Mouse (Mus musculus) forebrain, embryonic 14.5 days (tissue): Measurements from ENCODE around the gene Odf3. TPM values are rescaled to one million over a fixed set of nuclear protein-coding genes. Genes with fewer than 3 reads are reported as not detected.

ENCODE experiments used
- ATAC-seq: fragments of 200-750 bp; cut with Nextera tagmentation; 2 replicates; pipeline ENCODE4 v1.8.0; 2017; ENCODE audit warnings: mild to moderate bottlenecking, moderate library complexity
- DNase-seq: peaks from one replicate; pipeline ENCODE4 v3.0.0-alpha.2; 2015; ENCODE audit warnings: low spot score
- H3K27ac ChIP-seq: fragments of 300-500 bp; sonication (generic); 2 replicates; pipeline ENCODE4 v1.5.1; 2014; ENCODE audit warnings: low read depth, mild to moderate bottlenecking, control low read depth, low read length, moderate library complexity
- H3K27me3 ChIP-seq: fragments of 300-500 bp; sonication (generic); replicated peaks from 2 replicates; pipeline ENCODE4 v1.6.1; 2014; ENCODE audit warnings: low read length, control low read depth, mixed read lengths; ENCODE audit not compliant: control insufficient read depth, insufficient read depth
- H3K36me3 ChIP-seq: fragments of 300-500 bp; sonication (generic); 2 replicates; pipeline ENCODE4 v1.6.1; 2014; ENCODE audit warnings: low read length, control low read depth; ENCODE audit not compliant: control insufficient read depth, insufficient read depth
- H3K4me1 ChIP-seq: fragments of 300-500 bp; sonication (generic); 2 replicates; pipeline ENCODE4 v1.6.1; 2014; ENCODE audit warnings: antibody characterized with exemption, low read length, control low read depth; ENCODE audit not compliant: control insufficient read depth, insufficient read depth
- H3K4me2 ChIP-seq: fragments of 300-500 bp; sonication (generic); 2 replicates; pipeline ENCODE4 v1.6.1; 2014; ENCODE audit warnings: mild to moderate bottlenecking, control low read depth, low read length
- H3K4me3 ChIP-seq: fragments of 300-500 bp; sonication (generic); 2 replicates; pipeline ENCODE4 v1.5.1; 2014; ENCODE audit warnings: low read depth, low read length, control low read depth
- H3K9ac ChIP-seq: fragments of 300-500 bp; sonication (generic); 2 replicates; pipeline ENCODE4 v1.6.1; 2014; ENCODE audit warnings: mild to moderate bottlenecking, low read length, control low read depth, moderate library complexity
- H3K9me3 ChIP-seq: fragments of 300-500 bp; sonication (generic); replicated peaks from 2 replicates; pipeline ENCODE4 v1.6.1; 2016; ENCODE audit warnings: low read length, control low read depth, mixed read lengths; ENCODE audit not compliant: control insufficient read depth
- WGBS: fragments of 180-500 bp; shearing (Covaris S2); extraction: QIAGEN DNeasy Blood & Tissue Kit; methylation state at CpG from one replicate; pipeline ENCODE4 v1.1.7; 2014; 5-methylcytosine and 5-hydroxymethylcytosine counted together
- polyA plus RNA-seq: library from polyadenylated mRNA; unstranded; fragments of >200 nt; fragmentation: Nextera tagmentation; extraction: Ambion mirVana; gene quantifications from 2 replicates; pipeline ENCODE4 v1.2.1, GENCODE M21; 2014

The Odf3 gene
- polyA plus RNA-seq, 1 experiment from 2014 or later: not detected

GRCm38 (mm10) chr7:140839556-140839955 is 8.0 kb upstream of the Odf3 start:
- no peak overlapping the region for H3K4me2 ChIP-seq
- ATAC-seq (no peak), DNase-seq (no peak)
- H3K4me1 ChIP-seq: no peaks in the 10 kb centered on the region
- no peaks in the 10 kb centered on the region for H3K9me3 ChIP-seq
- 65% methylated on average over 5 of the region's 5 CpGs for WGBS
- H3K27me3 ChIP-seq: 0 out of 2 replicates have a peak, but pooled peaks cover 8% of the 10 kb centered on the region
- H3K9ac ChIP-seq: no peak overlapping the region
- H3K36me3 ChIP-seq: no peaks in the 10 kb centered on the region
- H3K27ac ChIP-seq: no peak overlapping the region
- no peak overlapping the region for H3K4me3 ChIP-seq

- no peak for ATAC-seq
- no peaks in the 10 kb centered on the region for H3K36me3 ChIP-seq
- H3K9ac ChIP-seq: no peak overlapping the region
- no peak overlapping the region for H3K4me3 ChIP-seq
- no peak overlapping the region for H3K4me2 ChIP-seq
- H3K27me3 ChIP-seq: 0 out of 2 replicates have a peak, but pooled peaks cover 8% of the 10 kb centered on the region
- H3K27ac ChIP-seq: no peak overlapping the region
- no peaks in the 10 kb centered on the region for H3K4me1 ChIP-seq
- no peaks in the 10 kb centered on the region for H3K9me3 ChIP-seq
- WGBS: 39% methylated on average over 19 of the region's 19 CpGs
- no peak for DNase-seq
Measured at GRCm38 (mm10) chr7:140840750-140841735, 6.6 kb upstream of the Odf3 start.

GRCm38 (mm10) chr7:140843806-140844205 is 3.8 kb upstream of the Odf3 start:
- H3K36me3 ChIP-seq: no peaks in the 10 kb centered on the region
- no peak overlapping the region for H3K4me2 ChIP-seq
- no peak overlapping the region for H3K27ac ChIP-seq
- no peak for ATAC-seq
- no peak overlapping the region for H3K4me3 ChIP-seq
- WGBS: 78% methylated on average over 7 of the region's 7 CpGs
- H3K27me3 ChIP-seq: 0 out of 2 replicates have a peak, but pooled peaks cover 8% of the 10 kb centered on the region
- DNase-seq: no peak
- H3K9ac ChIP-seq: no peak overlapping the region
- H3K4me1 ChIP-seq: no peaks in the 10 kb centered on the region
- no peaks in the 10 kb centered on the region for H3K9me3 ChIP-seq

DNA sequence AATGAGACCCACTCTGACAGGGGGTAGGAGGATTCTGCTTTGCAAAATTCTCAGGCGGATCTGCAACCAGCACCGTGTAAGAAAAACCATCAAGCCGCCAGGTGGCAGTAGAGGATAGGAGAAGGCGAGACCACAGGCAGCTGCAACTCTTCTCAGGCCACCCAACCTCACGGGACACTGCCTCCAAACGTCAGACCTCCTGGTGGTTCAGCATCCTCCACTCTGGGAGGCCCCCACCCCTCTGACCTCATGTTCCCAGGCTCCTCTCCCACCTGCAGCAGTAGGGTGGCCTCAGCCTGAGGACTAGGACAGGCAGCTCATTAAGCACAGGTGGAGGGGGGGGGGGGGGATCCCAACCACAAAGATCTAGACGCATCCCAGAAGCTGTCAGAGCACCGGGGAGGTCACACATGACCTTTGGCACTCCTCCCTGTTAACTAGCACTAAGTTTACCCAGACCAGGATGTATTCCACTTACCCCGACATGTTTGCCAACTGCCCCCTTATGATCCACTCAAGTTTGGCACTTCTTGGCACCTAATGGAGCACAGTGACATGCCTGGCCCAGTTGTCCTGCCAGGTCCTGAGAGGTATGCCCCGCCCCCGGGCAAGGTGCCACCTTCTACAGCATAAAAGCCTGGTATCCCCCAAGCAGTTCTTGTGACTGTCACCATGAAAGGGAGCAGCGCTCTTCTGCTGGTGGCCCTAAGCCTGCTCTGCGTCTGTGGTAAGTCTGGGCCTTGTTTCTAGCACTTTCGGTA is 2.5 kb upstream of the Odf3 start, which contains the start of gene Scgb1c1:
Gene Scgb1c1, plus strand, starts transcription at position 643 of the 761 bp plus-strand sequence.
- Histone ChIP-seq H3K27ac (no peak within 1 kb of the TSS), H3K9ac (no peak within 1 kb of the TSS), H3K4me2 (no peak within 1 kb of the TSS), H3K9me3 (no peaks in the 10 kb centered on the region), H3K36me3 (no peaks in the 10 kb centered on the region), H3K4me1 (no peaks in the 10 kb centered on the region), H3K4me3 (no peak within 1 kb of the TSS), H3K27me3 (0 out of 2 replicates have a peak, but pooled peaks cover 8% of the 10 kb centered on the region)
- DNase-seq (peak; percentile 89), ATAC-seq (peak; percentile 87)
- WGBS: 30% methylated on average over 14 of the region's 14 CpGs

- Histone ChIP-seq H3K9me3 (no peaks in the 10 kb centered on the region), H3K4me1 (no peaks in the 10 kb centered on the region), H3K27ac (no peak overlapping the region), H3K36me3 (0 out of 2 replicates have a peak, but pooled peaks cover under 1% of the 10 kb centered on the region), H3K9ac (no peak overlapping the region), H3K4me3 (no peak overlapping the region), H3K27me3 (0 out of 2 replicates have a peak, but pooled peaks cover 8% of the 10 kb centered on the region), H3K4me2 (no peak overlapping the region)
- DNase-seq (no peak), ATAC-seq (no peak)
- 76% methylated on average over 4 of the region's 4 CpGs for WGBS
Measured at GRCm38 (mm10) chr7:140845683-140846082, 1.9 kb upstream of the Odf3 start.

GRCm38 (mm10) chr7:140846676-140847075 is 929 bp upstream of the Odf3 start:
- Histone ChIP-seq H3K4me1 (no peaks in the 10 kb centered on the region), H3K4me3 (no peak overlapping the region), H3K27ac (no peak overlapping the region), H3K27me3 (0 out of 2 replicates have a peak, but pooled peaks cover 4% of the 10 kb centered on the region), H3K36me3 (peaks cover 7% of the 10 kb centered on the region), H3K9me3 (no peaks in the 10 kb centered on the region), H3K9ac (no peak overlapping the region), H3K4me2 (no peak overlapping the region)
- DNase-seq (no peak), ATAC-seq (no peak)
- WGBS: 80% methylated on average over 10 of the region's 10 CpGs

DNA sequence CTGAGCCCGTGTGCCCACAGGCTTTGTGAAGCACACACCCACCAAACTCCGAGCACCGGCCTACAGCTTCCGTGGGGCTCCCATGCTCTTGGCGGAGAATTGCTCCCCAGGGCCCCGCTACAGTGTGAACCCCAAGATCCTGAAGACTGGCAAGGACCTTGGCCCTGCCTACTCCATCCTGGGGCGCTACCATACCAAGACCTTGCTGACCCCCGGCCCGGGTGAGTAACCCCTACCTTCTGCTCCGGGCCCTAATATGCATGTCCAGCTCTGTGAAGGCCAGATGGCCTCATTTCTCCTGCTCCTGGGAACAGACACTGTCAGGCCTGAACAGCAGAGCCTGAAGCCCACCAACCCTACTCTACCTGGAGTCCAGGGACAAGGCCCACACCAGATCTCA is 986 bp downstream of the Odf3 start:
- H3K36me3 ChIP-seq: peaks cover 26% of the 10 kb centered on the region
- H3K4me3 ChIP-seq: no peak overlapping the region
- no peaks in the 10 kb centered on the region for H3K27me3 ChIP-seq
- no peak overlapping the region for H3K4me2 ChIP-seq
- no peaks in the 10 kb centered on the region for H3K4me1 ChIP-seq
- ATAC-seq (no peak), DNase-seq (no peak)
- no peak overlapping the region for H3K9ac ChIP-seq
- WGBS: 90% methylated on average over 10 of the region's 10 CpGs
- no peak overlapping the region for H3K27ac ChIP-seq
- no peaks in the 10 kb centered on the region for H3K9me3 ChIP-seq

GRCm38 (mm10) chr7:140851916-140852315 is 4.3 kb downstream of the Odf3 start:
- Histone ChIP-seq H3K4me2 (no peak overlapping the region), H3K27me3 (no peaks in the 10 kb centered on the region), H3K27ac (no peak overlapping the region), H3K9me3 (no peaks in the 10 kb centered on the region), H3K36me3 (peaks cover 35% of the 10 kb centered on the region), H3K9ac (no peak overlapping the region), H3K4me1 (peaks cover 6% of the 10 kb centered on the region), H3K4me3 (no peak overlapping the region)
- DNase-seq (no peak), ATAC-seq (no peak)
- 96% methylated on average over 4 of the region's 4 CpGs for WGBS
